Mouse (Mus musculus): ENCODE results near the gene Pdk1.
"Not testable (repeated sequence)": the region's sequence is repeated elsewhere in the genome, so short reads cannot be mapped to it uniquely, and the experiment has no call there.

Gene Pdk1

GRCm38 (mm10) chr2:71872801-71873443 is at the start of gene Pdk1:
TSS of gene Pdk1 (plus strand) at chr2:71873224.
- DNase-seq (ENCODE audit: low spot score), result peak; percentile 97

- no peak for DNase-seq (ENCODE audit: low spot score)
Measured at GRCm38 (mm10) chr2:71824146-71824545, 48.9 kb upstream of the Pdk1 start.

GRCm38 (mm10) chr2:71827711-71828110 is 45.3 kb upstream of the Pdk1 start:
- DNase-seq (ENCODE audit: low spot score), result no peak

- no peak for DNase-seq (ENCODE audit: low spot score)
Measured at GRCm38 (mm10) chr2:71828928-71829327, 44.1 kb upstream of the Pdk1 start.

DNA sequence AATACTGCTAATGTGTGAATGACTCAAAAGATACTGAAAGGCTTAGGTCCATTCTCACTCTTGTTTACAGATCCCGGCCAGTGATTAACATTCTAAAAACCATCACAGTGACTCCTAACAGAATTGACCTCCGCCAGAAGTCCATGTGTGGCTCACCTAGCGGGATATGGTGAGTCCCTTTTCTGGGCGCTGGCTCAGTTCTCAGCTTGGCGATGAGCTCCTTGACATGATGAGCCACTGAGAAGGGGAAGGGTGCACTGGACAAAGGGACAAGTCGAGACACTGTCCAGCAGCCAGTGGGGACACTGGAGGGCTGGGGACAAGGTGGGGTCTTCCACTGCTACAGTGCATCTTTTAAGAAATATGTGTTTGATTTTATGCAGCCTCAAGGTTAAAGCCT is 39.4 kb upstream of the Pdk1 start:
- DNase-seq (ENCODE audit: low spot score), result no peak

DNA sequence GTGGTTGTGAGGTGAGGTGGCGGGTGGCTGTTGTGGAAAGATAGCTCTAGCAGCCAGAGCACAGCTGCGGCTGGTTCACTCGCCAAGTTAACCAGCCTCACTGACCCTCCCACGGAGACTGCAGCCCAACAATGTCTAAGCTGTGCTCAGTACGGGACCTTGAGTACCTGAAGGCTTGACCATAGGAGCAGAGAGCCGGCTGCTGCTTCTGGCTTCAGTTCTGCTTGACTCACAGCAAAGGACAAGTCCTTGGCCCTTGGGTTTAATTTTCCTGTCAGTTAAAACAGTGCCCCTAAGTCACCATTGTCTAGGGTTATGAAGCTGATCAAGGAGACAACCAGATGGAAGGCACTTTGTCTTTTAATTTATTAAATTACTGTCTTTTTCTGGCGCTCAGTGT is 38.7 kb upstream of the Pdk1 start:
- DNase-seq (ENCODE audit: low spot score), result no peak

DNA sequence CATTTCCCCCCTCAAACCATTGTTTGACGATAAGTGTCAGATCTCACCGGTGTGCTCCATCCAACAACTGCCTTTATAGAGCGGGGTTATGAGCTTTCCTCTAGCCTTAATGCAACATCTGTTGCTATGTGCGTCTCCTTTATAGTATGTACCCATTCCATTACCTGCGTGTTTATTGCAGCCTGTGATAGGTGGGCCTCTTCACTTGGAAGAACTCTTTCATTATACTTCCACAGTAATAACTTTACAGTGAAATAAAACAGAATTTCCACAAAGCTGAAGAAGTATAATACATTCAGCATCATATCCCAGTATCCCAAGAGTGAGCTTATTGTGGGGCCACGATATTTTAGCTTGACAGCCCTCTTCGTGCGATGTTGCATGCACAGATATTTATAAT is 37.5 kb upstream of the Pdk1 start:
- DNase-seq (ENCODE audit: low spot score), result no peak

GRCm38 (mm10) chr2:71836232-71836631 is 36.8 kb upstream of the Pdk1 start:
- no peak for DNase-seq (ENCODE audit: low spot score)

- DNase-seq (ENCODE audit: low spot score), result no peak
Measured at GRCm38 (mm10) chr2:71837261-71837660, 35.8 kb upstream of the Pdk1 start.

- DNase-seq (ENCODE audit: low spot score), result no peak
Measured at GRCm38 (mm10) chr2:71837791-71838190, 35.2 kb upstream of the Pdk1 start.

DNA sequence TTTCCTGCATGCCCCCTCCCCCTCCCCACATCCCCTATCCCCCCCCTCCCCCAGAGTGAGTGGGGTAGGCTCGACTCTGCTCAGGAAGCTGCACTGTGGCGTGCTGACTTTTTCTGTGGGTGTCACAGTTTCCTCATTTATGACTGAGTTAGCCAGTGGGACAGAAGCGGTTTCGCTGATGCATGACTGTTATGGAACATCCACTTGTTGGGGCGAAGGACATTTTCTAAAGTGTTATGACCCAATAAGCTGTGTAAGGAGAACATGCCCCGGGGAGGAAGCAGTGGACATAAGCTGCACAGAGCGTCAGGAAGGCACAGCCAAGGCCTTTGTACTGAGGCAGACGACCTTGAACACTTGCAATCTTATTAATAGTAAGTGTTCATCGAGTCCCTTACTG is 29.7 kb upstream of the Pdk1 start:
- DNase-seq (ENCODE audit: low spot score), result peak; percentile 17

DNA sequence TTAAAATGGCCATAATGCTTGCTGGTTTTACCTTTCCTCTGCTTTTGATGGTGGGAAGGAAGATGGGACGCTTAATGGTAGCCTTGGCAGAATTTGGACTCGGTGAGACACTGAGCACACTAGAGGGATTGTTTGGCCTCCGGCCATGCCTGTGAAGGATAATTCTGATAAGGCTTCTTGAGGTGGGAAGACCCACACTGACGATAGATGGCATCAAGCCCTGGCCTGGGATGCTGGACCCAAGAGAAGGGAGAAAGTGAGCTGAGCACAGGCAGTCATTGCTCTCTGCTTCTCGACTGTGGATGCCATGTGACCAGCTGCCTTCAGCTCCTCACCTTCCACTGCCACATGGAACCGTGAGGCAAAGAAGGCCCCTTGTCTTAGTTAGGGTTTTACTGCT is 28.1 kb upstream of the Pdk1 start:
- DNase-seq (ENCODE audit: low spot score), result no peak

- DNase-seq (ENCODE audit: low spot score), result not testable (repeated sequence)
Measured at GRCm38 (mm10) chr2:71852161-71852560, 20.9 kb upstream of the Pdk1 start.

GRCm38 (mm10) chr2:71855076-71855475 is 17.9 kb upstream of the Pdk1 start:
- DNase-seq (ENCODE audit: low spot score), result no peak

DNA sequence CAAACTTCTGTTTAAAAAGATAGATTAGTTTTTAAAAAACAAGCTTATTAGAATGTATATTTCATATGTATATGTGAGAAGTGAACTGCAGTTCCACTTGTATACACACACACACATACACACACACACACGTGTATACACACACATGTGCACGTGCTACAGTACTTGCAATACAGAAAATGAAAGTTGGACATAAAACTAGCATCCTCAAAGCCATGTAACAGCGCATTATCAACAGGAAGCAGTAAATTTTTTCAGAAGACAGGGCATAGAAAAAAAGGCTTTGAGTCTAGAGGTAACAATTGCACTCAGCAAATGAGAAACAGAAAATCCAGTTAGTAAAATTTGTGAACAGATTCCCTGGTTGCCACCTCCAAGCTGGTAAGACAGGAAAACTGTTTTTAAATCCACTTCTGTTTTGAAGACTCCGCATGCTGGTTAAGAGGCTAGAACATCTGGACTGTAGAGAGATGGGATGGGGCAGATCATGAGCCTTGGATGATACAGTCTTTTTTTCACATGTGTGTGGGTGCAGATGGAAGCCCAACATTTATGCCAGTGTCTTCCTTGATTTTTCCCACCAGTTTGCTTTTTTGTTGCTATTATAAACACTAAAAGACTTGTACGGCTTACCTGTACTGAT is 9.4 kb upstream of the Pdk1 start:
- DNase-seq (ENCODE audit: low spot score), result no peak

DNA sequence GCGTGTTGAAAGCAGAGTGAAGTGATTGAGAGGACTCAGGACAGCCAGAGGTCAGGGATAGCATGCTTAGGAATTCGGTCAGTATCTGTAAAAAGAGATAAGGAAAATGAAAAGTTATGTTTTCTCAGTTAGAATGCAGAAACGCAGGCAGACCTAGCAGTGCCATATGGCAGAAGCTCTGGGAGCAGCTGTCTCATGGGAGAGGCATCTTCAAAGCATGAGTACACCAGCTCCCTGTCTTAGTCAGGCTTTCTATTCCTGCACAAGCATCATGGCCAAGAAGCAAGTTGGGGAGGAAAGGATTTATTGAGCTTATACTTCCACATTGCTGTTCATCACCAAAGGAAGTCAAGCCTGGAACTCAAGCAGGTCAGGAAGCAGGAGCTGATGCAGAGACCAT is 8.0 kb upstream of the Pdk1 start:
- DNase-seq (ENCODE audit: low spot score), result no peak

- no peak for DNase-seq (ENCODE audit: low spot score)
Measured at GRCm38 (mm10) chr2:71865935-71866334, 7.1 kb upstream of the Pdk1 start.

- DNase-seq (ENCODE audit: low spot score), result no peak
Measured at GRCm38 (mm10) chr2:71866565-71866964, 6.5 kb upstream of the Pdk1 start.

DNA sequence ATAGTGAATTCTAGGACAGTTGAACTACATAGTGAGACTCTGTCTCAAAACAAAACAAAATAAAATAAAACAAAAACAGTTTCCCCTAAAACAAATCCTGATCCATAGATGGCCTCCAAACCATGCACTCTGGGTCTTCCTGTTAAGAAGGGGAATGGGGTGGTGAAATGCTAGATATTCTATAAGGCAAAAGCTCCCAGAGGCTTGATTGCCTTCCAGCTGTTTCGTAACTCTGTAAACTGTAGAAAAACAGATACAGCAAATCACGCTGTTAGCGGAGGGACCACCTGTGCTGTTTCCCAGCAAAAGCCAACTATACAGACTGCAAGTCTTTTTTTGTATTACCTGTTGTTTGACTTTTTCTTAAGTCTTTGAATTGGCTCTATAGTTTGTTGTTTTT is 6.0 kb upstream of the Pdk1 start:
- no peak for DNase-seq (ENCODE audit: low spot score)

- DNase-seq (ENCODE audit: low spot score), result no peak
Measured at GRCm38 (mm10) chr2:71867480-71867879, 5.5 kb upstream of the Pdk1 start.

- DNase-seq (ENCODE audit: low spot score), result no peak
Measured at GRCm38 (mm10) chr2:71868256-71868655, 4.8 kb upstream of the Pdk1 start.

- DNase-seq (ENCODE audit: low spot score), result no peak
Measured at GRCm38 (mm10) chr2:71872141-71872540, 883 bp upstream of the Pdk1 start.

DNA sequence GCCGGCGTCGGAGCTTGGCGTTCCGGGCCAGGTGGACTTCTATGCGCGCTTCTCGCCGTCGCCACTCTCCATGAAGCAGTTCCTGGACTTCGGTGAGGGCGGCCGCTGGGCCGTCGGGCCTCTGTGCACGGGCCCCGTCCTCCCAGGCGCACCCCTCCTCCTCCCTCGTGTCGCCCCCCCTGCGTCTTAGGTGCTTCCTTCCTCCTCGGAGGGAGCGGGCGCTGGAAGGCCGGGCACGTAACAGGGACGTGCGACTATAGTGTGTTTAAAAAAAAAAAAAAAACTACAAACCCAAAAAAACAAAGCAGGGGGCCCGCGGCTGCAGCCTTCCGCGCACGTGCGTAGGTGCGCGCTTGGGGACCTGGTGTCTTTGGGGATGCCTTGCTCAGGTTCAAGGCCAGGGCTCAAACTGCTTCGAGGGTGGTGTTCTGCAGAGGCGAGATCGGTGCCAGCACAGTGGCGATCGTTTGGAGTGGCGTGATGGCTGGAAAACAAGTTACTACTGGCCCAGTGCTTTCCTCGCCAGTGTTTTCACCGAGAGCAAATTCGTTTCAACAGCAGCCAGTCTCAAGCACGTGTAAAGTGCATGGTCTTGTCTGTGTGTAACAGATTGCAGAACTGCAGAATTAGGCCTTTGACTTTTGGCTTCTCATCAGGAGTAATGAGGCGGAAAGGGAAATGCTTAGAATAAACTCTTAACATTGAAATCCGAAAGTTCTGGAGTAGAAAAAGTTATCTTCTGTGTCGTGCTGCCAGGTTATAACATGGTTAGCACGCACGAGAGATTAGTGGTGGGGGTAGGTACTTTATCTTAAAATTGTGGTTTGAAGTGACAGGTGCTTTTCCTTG is 674 bp downstream of the Pdk1 start:
- DNase-seq (ENCODE audit: low spot score), result peak; percentile 21
